ENCODE assay signal across 22 mouse cellular contexts in the genomic region with DNA sequence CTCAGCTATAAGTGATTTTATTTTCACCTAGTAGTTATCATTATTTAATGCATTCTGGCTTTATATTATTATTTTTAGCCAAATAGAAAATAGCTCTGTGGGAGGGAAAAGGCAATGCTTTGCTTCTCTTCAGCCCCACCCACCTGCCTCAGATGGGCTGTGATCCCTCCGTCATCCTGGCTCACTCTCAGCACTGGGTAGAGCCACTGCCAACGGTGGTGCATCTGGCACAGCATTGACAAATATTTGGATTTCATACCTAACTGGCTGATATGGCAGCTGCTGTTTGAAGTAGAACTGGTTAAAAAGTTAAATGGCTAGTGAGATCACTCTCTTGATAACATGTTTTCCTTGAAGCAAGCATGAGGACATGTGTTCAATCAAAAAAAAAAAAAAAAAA. TPM values are rescaled to one million over a fixed set of nuclear protein-coding genes. Genes with fewer than 3 reads are reported as not detected.
A peak's percentile ranks its signal among the peaks of the same experiment; 100 is the strongest.
DNase-seq lines count a peak whose midpoint lies in the region; ATAC-seq and TF ChIP-seq lines count a peak whose summit lies in the region.
"Had no signal": no experiment of that assay in that cellular context is flagged by ENCODE, and none has a peak within 500 bp of the region (broad histone marks: within the 10 kb centered on the region; RNA-seq: fewer than 3 reads in every experiment).

No protein-coding gene starts in this region.

- no peaks in the 10 kb centered on the region for H3K27me3 ChIP-seq in forebrain, postnatal 0 days (ENCODE audit: insufficient read depth, low read length)
- peaks cover 5% of the 10 kb centered on the region; the same call in 1 of the 2 replicates for H3K27me3 ChIP-seq in forebrain, embryonic 12.5 days
- no peaks in the 10 kb centered on the region for H3K27me3 ChIP-seq in midbrain, embryonic 10.5 days (ENCODE audit: low read depth, poor library complexity, severe bottlenecking)
- no peaks in the 10 kb centered on the region for H3K27me3 ChIP-seq in midbrain, embryonic 11.5 days (ENCODE audit: control insufficient read depth, insufficient read depth, low read length)
- H3K27me3 ChIP-seq: CH12.LX; lung, embryonic 15.5 days; neural tube, embryonic 15.5 days; Patski had no signal

- H3K36me3 ChIP-seq in forebrain, postnatal 0 days (ENCODE audit: insufficient read depth): no peaks in the 10 kb centered on the region
- H3K36me3 ChIP-seq in forebrain, embryonic 12.5 days (replicated peaks): no peaks in the 10 kb centered on the region
- no peaks in the 10 kb centered on the region for H3K36me3 ChIP-seq in midbrain, embryonic 10.5 days
- H3K36me3 ChIP-seq in midbrain, embryonic 11.5 days (ENCODE audit: control insufficient read depth, insufficient read depth, low read length): no peaks in the 10 kb centered on the region
- H3K36me3 ChIP-seq: embryonic facial prominence, embryonic 10.5 days; G1E; heart, embryonic 10.5 days; liver, embryonic 15.5 days; lung, embryonic 15.5 days; neural tube, embryonic 15.5 days had no signal

- H3K4me1 ChIP-seq in forebrain, postnatal 0 days (ENCODE audit: insufficient read depth): peaks cover 7% of the 10 kb centered on the region
- H3K4me1 ChIP-seq in forebrain, embryonic 12.5 days: peaks cover 24% of the 10 kb centered on the region
- peaks cover 39% of the 10 kb centered on the region for H3K4me1 ChIP-seq in midbrain, embryonic 10.5 days
- peaks cover 15% of the 10 kb centered on the region for H3K4me1 ChIP-seq in midbrain, embryonic 11.5 days (ENCODE audit: control insufficient read depth, insufficient read depth, low read length)
- H3K4me1 ChIP-seq: liver, embryonic 15.5 days had no signal

- TF ChIP-seq CTCF in forebrain, postnatal 0 days (IDR thresholded peaks at IDR 0.05; ENCODE audit: low read depth): no peak
- TF ChIP-seq CTCF in layer of hippocampus, adult 2 months (conservative IDR thresholded peaks at IDR 0.05): no peak

- H3K27ac ChIP-seq in forebrain, postnatal 0 days (ENCODE audit: low read depth, low read length): no peak overlapping the region
- no peak overlapping the region for H3K27ac ChIP-seq in forebrain, embryonic 12.5 days
- H3K27ac ChIP-seq in midbrain, embryonic 10.5 days (replicated peaks): peak overlapping the region; percentile 91
- no peak overlapping the region for H3K27ac ChIP-seq in midbrain, embryonic 11.5 days (ENCODE audit: low read depth, low read length)
- H3K27ac ChIP-seq in layer of hippocampus, adult 2 months: no peak overlapping the region
- H3K27ac ChIP-seq: heart, embryonic 10.5 days; kidney, postnatal 0 days; liver, embryonic 15.5 days; lung, embryonic 15.5 days had no signal

- H3K4me3 ChIP-seq in forebrain, postnatal 0 days (ENCODE audit: low read depth, low read length): no peak overlapping the region
- no peak overlapping the region for H3K4me3 ChIP-seq in forebrain, embryonic 12.5 days (replicated peaks)
- H3K4me3 ChIP-seq in midbrain, embryonic 10.5 days: no peak overlapping the region
- no peak overlapping the region for H3K4me3 ChIP-seq in midbrain, embryonic 11.5 days (ENCODE audit: low read depth, low read length)
- H3K4me3 ChIP-seq in layer of hippocampus, adult 2 months: no peak overlapping the region
- H3K4me3 ChIP-seq: embryonic facial prominence, embryonic 10.5 days; heart, embryonic 10.5 days; liver, embryonic 15.5 days; lung, embryonic 15.5 days; neural tube, embryonic 15.5 days had no signal

- H3K4me2 ChIP-seq in forebrain, postnatal 0 days (ENCODE audit: low read depth): no peak overlapping the region
- H3K4me2 ChIP-seq in forebrain, embryonic 12.5 days: no peak overlapping the region
- H3K4me2 ChIP-seq in midbrain, embryonic 11.5 days: no peak overlapping the region
- H3K4me2 ChIP-seq: liver, embryonic 15.5 days; lung, embryonic 15.5 days; neural tube, embryonic 15.5 days had no signal

- no peak overlapping the region for H3K9ac ChIP-seq in forebrain, postnatal 0 days
- H3K9ac ChIP-seq in forebrain, embryonic 12.5 days: no peak overlapping the region
- no peak overlapping the region for H3K9ac ChIP-seq in midbrain, embryonic 11.5 days (ENCODE audit: low read length)
- H3K9ac ChIP-seq: liver, embryonic 15.5 days; lung, embryonic 15.5 days; neural tube, embryonic 15.5 days had no signal

- H3K9me3 ChIP-seq in forebrain, postnatal 0 days (ENCODE audit: low read length): no peaks in the 10 kb centered on the region
- no peaks in the 10 kb centered on the region for H3K9me3 ChIP-seq in forebrain, embryonic 12.5 days
- H3K9me3 ChIP-seq in midbrain, embryonic 10.5 days (replicated peaks): no peaks in the 10 kb centered on the region
- H3K9me3 ChIP-seq in midbrain, embryonic 11.5 days (ENCODE audit: control insufficient read depth, low read length): no peaks in the 10 kb centered on the region
- H3K9me3 ChIP-seq: embryonic facial prominence, embryonic 10.5 days; G1E; heart, embryonic 10.5 days; liver, embryonic 15.5 days; lung, embryonic 15.5 days; neural tube, embryonic 15.5 days had no signal

- ATAC-seq in forebrain, postnatal 0 days: no peak
- no peak for ATAC-seq in forebrain, embryonic 12.5 days (ENCODE audit: low FRiP score)
- no peak for ATAC-seq in midbrain, embryonic 11.5 days (ENCODE audit: low FRiP score)
- ATAC-seq: Patski had no signal

- 32% methylated on average over 2 of the region's 2 CpGs for WGBS in forebrain, postnatal 0 days
- 65% methylated on average over 2 of the region's 2 CpGs for WGBS in forebrain, embryonic 12.5 days
- WGBS in midbrain, embryonic 10.5 days: 67% methylated on average over 2 of the region's 2 CpGs
- WGBS in midbrain, embryonic 11.5 days: 58% methylated on average over 2 of the region's 2 CpGs

- DNase-seq in forebrain, postnatal 0 days: peak; percentile 26
- no peak for DNase-seq in midbrain, embryonic 10.5 days (ENCODE audit: low spot score)
- no peak for DNase-seq in midbrain, embryonic 11.5 days (ENCODE audit: low spot score, missing footprints)
- peak; percentile 43 to 47 for DNase-seq in layer of hippocampus, adult 2 months (ENCODE audit: low spot score in 2 of 2)
- peak; percentile 35 for DNase-seq in layer of hippocampus, postnatal 36 days
- no peak for DNase-seq in lung, postnatal 10 days
- DNase-seq: B cell, adult 2 months; cerebellum, adult 2 months; kidney, adult 2 months; lung, postnatal 4 days; right cerebral cortex, adult 18-20 months; thymus, adult 18-20 months had no signal

RNA-seq across cellular contexts. Expression of gene Dars, which starts 53.6 kb away (rescaled TPM):
- 90.4 and 101 TPM in 2 replicates for total RNA-seq in forebrain, postnatal 0 days (2014; rRNA removed)
- 128 and 130 TPM in 2 replicates for polyA plus RNA-seq in forebrain, postnatal 0 days (2015; fragmentation: Nextera tagmentation; extraction: Ambion mirVana)
- polyA plus RNA-seq in forebrain, embryonic 12.5 days (2016; fragmentation: Nextera tagmentation; extraction: Ambion mirVana): 164 and 165 TPM in 2 replicates
- 190 and 216 TPM in 2 replicates for polyA plus RNA-seq in midbrain, embryonic 10.5 days (2016; fragmentation: Nextera tagmentation; extraction: Ambion mirVana)
- polyA plus RNA-seq in midbrain, embryonic 11.5 days (2014; fragmentation: Nextera tagmentation; extraction: Ambion mirVana): 126 and 148 TPM in 2 replicates
- 10 to 100 TPM; 66.3 to 68.0 TPM for total RNA-seq in layer of hippocampus, adult 2 months (2021)
- total RNA-seq in layer of hippocampus, postnatal 36 days (2021): 10 to 100 TPM; 68.6 to 72.3 TPM

Comparison
In these comparisons a context has a peak if more than half of its experiments do, and no peak if none do; other contexts are left out.
1. DNase-seq: peak in forebrain, postnatal 0 days (single experiment), layer of hippocampus, adult 2 months (2 of 2) and layer of hippocampus, postnatal 36 days (2 of 2); none in midbrain, embryonic 10.5 days (single experiment), midbrain, embryonic 11.5 days (single experiment) and lung, postnatal 10 days (single experiment).